Mouse (Mus musculus) layer of hippocampus, adult 9-10 months (tissue): ENCODE data around the gene Pfas.
"Not testable (repeated sequence)": the region's sequence is repeated elsewhere in the genome, so short reads cannot be mapped to it uniquely, and the experiment has no call there.

Experiments
- DNase-seq: peaks from one replicate; pipeline ENCODE4 v3.0.0; 2022; ENCODE audit warnings: low spot score

Gene Pfas

DNA sequence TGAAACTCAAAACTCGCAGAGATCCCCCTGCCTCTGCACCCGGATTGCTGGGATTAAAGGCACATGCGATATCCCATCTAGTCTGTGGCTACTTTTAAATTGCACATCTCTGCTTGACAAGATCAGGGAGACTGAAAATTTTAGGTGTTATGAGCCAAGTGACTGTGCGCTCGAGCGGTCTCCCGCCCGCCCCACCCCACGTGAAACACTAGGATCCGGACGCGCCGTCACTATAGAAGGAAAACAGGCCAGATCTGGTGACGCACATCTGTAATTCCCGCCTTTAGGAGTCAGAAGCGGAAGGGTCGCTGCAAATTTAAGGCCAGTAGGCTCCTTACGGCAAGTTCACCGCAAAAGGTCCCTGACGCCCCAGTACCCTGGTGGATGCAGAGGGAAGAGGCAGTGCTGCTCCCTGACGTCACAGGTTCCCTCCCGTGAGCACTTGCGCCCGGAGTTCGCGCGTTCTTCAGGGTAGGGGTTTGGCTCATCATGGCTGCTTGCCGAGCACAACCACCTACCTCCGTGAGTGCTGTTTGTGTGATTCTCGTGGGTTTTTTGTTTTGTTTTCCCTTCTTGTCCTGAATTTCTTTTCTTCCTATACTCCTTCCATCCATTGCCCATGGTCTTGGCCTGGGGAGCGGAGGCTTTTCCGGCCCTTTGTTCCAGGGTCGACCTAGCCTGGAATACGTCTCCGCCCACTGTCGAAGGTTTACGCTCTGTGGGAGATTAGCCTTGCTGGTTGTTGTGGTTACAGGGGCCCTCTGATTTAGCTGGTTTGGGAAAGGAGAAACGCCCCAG is 7.6 kb upstream of the Pfas start, which contains the start of gene Ctc1:
Ctc1 (plus strand) TSS at position 268 of the 798 bp plus-strand sequence.
- peak; percentile 75 for DNase-seq

DNA sequence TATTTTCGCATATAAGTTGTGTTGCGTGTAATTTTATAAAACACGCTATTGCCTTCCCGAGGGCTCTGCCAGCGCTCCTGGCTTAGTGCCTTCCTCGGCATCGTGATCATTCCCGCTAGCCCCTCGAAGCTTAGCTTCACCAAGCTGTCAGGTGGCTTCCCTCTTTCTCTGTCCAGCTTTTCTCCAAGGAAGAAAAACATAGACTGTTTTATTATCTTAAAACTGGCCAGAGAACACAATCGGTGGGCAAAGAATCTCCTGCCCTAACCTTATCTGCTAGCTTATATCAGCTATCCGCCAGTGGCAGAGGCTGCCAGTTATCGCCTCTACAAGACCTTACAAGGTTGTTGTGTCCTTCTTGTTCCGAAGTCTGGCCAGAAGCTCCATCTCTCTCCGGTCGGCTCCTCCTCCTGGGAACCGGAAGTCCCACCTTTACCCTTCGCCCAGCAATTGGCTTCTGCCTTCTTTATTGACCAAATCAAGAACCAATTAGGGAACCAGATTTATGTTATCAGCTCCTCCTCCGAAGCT is 3.9 kb upstream of the Pfas start:
- peak; percentile 85 for DNase-seq

DNA sequence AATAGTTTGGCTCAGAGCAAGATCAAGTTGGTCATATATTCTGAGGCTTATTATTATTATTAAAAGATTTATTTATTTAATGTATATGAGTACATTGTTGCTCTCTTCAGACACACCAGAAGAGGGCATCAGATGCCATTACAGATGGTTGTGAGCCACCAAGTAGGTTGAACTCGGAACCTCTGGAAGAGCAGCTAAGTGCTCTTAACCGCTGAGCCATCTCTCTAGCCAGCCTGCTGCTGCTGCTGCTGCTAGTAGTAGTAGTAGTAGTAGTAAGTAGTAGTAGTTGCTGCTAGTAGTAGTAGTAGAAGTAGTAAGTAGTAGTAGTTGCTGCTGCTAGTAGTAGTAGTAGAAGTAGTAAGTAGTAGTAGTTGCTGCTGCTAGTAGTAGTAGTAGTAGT is 3.2 kb upstream of the Pfas start:
- DNase-seq, result not testable (repeated sequence)

DNA sequence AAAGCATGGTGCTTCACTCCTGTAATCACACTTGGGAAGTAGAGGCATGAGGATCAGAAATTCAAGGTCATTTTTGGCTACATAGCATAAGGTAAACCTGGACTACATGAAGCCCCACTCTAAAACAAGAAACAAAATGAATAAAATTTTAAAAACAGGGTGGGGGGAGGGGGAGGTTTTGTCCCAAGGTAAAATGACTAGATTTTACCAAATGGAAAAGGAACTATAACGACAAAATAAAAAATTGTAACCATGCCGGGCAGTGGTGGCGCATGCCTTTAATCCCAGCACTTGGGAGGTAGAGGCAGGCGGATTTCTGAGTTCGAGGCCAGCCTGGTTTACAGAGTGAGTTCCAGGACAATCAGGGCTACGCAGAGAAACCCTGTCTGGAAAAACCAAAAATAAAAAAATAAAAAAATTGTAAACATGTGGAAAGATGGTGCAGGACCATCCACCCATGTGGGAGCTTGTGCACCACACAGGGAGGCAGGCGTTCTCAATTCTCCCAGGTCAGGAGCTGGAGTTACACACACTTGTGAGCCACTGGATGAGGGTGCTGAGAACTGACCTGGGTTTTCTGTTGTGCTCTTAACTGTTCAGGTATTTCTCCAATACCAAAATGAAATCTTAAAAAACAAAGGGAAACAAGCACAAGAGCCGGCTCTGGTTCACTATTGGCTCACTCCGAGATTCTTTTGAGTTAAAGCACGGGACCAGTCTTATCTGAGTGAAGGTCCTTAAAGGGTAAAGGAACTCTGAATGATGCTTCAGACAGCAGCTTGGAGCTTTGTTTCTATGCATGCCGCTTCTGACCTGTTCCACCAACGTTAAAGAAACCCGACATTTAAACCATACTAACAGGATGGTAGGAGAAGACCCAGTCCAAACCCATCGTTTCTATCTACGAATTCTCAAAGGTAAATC is 2.4 kb upstream of the Pfas start:
- DNase-seq, result no peak

DNA sequence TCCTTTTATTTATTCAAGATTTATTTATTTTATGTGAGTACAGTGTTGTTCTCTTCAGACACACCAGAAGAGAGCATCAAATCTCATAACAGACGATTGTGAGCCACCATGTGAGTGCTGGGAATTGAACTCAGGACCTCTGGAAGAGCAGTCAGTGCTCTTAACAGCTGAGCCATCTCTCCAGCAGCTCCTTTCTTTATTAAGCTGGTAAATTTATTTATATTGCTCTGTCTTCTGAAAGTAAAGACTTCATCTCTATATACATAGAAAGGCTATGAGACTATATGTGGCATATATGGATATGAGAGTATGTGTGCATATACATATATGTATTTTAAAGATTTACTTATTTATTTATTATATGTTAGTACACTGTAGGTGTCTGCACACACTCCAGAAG is 1.2 kb upstream of the Pfas start:
- DNase-seq, result no peak

DNA sequence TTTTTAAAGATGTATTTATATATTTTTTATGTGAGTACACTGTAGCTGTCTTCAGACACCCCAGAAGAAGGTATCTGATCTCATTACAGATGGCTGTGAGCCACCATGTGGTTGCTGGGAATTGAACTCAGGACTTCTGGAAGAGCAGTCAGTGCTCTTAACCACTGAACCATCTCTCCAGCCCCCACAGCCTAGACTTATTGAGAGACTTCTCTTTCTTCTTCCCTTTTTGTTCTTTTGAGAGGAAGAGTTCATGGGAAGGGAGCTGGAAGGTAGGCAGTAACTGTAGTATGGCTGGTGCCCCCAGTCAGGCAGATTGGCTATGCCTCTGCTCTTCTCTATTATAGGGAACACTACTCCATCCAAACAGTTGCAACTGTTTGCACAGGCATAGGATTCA is 1.7 kb downstream of the Pfas start:
- DNase-seq, result not testable (repeated sequence)

DNA sequence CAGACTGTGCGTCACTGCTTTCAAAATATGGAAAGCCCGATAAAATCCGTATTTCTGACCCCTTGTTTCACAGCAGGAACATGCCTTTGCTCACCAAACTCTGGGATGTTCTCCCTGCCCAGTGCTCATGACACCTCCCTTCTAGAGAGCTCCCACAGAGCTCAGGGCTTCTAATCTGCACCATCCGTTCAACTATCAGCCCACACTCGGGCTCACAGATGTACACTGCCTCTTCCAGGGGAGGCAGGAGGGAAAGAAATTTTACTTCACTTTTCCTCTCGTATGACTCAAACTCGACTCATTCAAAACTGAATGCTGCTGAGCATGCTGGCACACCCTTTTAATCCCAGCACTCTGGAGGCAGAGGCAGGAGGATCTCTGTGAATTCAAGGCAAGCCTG is 3.1 kb downstream of the Pfas start:
- DNase-seq, result no peak

DNA sequence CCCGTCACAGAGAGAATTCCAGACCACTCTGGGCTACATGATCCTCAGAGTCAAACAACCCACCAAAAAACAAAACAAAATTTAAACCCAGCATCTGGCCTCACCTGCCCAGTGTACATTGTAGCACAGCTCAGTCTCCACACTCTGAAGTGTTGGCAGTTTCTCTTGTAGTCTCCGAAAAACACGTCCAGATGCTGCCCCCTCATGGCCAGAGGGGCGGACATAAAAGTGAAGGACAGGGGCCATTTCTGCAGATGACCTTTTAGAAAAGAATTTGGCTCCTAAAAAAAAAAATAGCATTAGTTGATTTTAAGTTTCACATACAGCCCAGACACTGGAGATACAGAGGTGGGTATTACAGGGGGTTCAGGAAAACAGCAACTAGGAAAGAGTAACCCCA is 4.7 kb downstream of the Pfas start:
- no peak for DNase-seq

DNA sequence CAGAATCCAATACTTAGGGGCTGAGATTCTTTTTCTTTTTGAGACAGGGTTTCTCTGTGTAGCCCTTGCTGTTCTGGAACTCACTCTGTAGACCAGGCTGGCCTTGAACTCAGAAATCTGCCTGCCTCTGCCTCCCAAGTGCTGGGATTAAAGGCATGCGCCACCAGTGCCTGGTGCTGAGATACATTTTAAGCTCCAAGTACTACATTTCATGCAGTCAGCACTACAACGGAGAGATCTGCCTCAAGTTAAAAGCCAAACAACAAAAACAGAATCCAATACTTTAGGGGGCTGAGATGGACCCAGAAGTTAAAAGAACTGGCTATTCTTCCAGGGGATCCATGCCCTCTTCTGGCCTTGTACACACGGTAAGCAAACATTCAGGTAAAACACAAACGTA is 5.5 kb downstream of the Pfas start:
- not testable (repeated sequence) for DNase-seq

DNA sequence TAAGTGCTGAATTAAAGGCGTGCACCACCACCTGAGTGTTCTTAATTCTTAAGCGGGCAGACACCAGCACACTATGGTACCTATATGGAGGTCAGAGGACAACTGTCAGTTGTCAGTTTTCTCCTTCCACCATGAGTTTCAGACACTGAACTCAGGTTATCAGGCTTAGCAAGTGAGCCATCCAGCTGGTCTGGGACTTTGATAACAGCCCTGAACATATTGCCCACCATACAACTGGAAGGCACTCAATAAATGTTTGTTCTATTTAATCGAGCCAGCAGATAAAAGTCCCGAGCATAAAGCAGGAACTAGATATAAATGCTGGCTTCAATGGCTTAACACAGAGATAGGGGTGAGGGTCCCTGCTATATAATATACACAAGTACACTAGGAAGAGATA is 11.2 kb downstream of the Pfas start:
- no peak for DNase-seq

DNA sequence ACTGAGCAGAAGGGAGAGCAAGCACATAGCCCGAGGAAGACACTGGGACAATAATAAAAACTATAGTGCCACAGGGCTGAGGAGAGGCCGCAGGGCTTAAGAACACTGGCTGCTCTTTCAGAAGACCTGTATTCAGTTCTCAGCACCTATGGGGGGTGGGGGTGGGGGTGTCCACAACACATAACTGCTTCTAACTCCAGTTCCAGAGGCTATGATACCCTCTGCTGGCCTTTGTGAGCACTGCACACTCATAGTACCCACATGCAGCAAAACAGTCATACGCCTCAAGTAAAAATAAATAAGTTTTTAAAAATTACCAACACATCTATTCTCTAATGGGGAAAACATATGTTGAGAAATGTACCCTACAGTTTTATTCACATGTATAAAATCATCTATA is 13.9 kb downstream of the Pfas start:
- no peak for DNase-seq

DNA sequence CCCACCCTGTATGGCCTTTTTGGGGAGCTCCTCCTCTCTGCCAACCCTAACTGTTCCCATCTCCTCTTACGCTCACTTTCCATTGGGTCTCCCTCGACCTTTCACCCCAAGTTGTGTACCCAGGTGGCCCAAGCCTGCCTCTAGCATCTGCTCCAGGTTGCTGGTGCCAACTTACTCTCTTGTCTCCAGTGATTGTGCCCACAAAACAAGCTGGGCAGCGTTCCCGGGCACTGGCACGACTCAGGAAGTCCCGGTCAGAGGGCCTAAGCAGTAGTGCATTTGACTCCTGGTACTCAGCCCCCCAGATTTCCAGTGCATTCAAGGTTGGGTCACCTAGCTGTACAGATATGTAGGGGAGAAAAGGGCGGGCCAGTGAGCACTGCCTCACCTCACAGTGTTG is 15.1 kb downstream of the Pfas start:
- no peak for DNase-seq

DNA sequence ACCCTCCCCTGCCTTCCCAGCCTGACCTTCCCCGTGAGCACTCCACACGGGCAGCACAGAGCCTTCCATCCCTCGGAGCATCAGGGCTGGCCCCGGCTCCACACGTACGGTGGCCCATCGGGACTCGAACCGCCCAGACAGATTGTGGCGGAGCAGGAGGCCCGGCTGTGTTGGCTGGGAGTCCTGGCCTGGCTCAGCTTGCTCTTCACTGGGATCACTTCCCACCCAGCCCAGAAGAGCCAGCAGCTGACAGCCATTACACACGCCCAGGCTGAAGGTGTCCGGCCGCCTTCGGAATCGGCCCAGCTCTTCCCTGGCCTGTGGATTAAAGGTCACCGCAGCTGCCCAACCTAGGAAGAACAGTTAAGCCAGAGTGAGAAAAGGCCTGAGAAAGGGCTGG is 19.9 kb downstream of the Pfas start:
- DNase-seq, result no peak

DNA sequence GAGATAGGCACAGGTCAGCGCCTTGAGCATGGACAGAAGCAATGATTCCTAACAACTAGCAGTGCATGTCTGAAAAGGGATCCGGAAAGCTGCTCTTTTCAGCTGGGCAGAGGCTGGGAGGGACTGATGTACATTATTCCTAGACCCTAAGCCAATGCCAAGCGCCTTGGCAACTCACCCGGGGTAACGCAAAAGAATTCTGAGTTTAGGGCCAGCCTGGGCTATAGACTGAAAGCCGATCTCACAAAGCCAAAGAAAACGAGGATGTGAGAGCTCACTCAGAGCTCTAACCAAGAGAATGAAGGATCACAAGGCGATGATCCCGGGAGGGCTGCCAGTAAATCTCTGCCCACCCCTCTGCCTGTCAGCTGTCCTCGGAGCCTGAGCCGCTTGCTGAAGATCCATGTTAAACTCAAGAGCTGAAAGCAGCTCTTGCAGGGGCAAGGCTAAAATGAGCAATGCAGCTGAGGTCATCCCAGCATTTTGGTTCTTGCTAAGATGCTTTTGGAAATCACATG is 20.8 kb downstream of the Pfas start:
- DNase-seq, result no peak

DNA sequence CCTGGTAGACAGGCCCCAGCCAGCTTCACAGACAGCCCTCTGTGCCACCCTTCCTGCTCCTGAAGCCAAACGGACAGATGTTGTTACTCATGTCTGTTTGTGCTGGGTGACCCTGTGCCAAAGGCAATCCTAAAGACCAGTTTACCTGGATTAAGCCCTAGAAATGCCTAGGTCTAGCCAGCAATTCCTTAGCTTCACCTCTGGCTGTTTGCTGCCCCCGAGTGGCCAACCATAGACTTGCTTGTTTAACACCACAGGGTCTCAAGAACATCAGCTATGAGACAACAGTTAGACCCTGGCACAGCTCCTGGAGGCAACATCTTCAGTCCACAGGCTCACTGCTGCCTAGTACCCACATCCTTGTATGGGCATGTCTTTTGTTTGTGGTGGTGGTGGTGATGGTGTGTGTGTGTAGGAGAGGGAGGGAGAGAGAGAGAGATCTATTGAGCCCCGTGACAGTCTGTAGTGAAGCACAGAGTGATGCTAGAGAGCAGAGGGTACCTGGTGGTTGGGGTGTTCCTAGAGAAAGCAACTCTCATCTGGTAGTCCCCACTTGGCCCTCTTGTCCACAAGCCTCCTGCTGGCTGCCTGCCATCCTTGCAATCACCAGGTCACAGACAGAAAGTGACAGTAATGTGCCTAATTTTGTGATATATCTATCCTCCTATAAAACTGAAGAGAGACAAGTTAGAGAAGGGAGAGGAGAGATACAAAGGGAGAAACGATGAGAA is 25.5 kb downstream of the Pfas start:
- peak; percentile 47 for DNase-seq

DNA sequence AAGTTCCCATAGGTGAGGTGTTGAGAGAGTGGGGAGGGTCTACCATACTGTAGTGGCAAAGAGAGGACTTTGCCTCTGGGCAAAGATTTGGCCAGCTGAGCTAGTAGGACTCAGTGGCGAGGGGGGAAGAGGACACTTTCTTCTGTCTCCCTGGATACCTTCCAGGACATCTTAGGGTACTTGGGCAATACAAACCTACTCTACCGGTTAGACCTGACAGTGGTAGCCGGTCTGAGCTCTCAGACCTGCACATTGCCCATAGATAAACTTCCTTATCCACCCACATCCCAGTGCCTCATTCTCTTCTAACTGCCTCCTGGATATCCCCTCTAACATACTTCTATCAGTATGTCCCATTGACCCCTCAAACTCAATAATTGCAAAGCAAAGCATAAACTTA is 27.3 kb downstream of the Pfas start:
- DNase-seq, result no peak

DNA sequence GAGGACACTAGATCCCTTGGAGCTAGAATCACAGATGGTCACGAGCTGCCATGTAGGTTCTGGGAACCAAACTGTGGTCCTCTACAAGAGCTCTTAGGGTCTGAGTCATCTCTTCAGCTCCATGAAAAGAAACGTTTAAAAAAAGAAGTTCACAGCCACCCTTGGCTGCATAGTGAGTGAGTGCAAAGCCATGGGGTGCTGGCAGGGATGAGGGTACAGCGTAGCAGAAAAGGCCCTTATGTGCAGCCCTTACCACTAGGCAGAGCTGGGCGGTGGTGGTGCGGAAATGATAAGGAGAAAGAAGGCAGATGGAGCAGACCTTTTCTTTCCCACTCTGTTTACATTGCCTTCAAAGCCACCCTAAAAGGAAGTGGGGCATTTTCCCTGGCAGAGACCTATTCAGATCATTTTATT is 28.9 kb downstream of the Pfas start:
- DNase-seq, result no peak

DNA sequence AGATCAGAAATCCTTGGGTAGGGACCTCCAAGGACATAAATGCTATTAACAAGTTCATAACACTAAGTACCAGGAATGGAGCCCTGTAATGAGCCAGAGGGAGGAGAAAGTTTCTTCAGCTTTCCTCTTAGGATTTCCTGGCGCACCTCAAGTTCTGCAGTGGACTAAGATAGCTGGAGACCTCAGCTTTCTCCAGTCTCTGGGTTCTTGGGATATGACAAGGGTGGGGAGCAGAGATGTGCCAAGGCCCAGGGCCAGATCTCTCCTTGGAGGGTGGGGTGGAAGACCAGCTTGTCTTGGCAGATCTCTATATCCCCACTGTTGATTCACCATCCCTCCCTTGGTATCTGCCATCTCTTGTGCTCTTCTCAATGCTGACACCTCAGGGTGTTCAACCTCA is 32.7 kb downstream of the Pfas start:
- DNase-seq, result no peak

DNA sequence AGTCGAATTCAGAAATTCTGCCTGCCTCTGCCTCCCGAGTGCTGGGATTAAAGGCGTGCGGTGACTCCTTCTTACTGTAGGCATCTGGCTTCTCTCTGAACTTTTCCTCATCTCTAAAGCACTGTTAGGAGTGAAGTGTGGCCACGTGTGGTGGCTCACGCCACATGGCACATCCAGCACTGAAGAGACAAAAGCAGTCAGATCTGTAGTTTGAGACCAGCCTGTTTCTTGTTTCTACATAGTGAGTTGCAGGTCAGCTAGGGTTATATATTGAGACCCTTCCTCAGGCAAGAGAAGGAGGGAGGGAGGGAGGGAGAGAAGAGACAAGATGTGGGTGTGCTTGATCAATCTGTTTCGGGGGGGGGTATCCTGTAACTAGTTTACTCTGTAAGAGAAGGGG is 33.2 kb downstream of the Pfas start, which contains the start of gene Rangrf:
Rangrf (minus strand) TSS at position 101 of the 400 bp plus-strand sequence.
- DNase-seq, result no peak

DNA sequence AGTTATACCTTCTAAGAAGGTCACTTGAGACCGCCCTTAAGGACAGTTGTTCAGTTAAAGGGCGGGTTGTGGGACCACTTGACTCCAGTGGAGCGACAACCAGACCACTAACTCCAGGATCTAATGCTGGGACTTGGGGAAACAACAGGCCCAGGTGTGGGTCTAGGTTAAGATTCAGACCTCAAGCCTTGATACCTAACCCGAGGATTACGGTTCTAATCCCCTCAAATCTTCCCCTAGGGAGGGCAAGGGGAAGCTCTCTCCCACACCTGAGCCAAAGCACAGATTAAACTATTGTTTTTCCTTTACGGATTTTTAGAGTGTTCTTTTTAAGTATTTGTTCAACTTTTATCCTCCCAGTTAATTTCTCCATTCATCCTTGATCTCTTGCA is 34.2 kb downstream of the Pfas start:
- DNase-seq, result no peak

DNA sequence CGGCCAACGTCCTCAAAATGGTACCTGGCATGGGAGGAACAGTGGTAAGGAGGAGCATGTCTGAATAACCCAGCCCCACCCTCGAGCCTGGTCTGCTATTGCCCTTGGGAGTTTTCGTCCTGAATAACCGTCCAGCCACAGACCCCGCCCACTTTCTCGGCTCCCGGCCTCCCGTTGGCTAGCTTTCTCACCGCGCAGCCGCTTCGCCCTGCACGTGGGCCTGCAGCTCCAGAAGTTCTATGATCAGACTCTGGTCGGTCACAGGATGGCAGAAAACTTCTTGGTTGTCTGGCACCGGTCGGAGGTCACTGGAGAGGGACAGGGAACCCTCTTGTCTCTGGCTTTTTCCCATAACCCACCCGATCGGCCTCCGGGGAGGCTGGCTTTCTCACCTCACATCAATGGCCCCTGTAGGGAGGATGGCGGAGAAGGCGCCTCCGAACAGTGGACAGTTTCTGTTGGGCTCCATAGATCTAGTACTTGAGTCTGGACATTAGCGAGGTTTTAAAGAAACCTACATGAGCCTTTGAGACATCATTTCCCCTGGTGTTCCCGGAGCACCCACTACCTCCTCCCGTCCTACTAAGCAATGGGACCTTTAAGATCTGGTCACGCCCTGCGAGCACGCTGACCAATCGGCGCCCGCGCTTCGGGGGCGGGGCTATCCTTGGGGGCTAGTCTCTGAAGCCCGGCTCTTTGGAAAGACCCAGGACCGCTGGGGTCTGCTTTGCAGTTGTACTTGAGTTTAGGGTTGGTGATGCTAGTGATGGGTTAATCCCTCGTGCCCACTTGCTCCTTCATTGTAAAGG is 34.8 kb downstream of the Pfas start:
- DNase-seq, result peak; percentile 43
